Mouse (Mus musculus) liver, embryonic 14.5 days (tissue): ENCODE data around the gene Cdh12.

Experiments used
- CTCF ChIP-seq: IDR thresholded peaks from 2 replicates; pipeline ENCODE4 v1.5.1; 2016; ENCODE audit warnings: antibody characterized with exemption, low read depth, control low read depth
- EP300 ChIP-seq: IDR thresholded peaks from 2 replicates; pipeline ENCODE4 v1.6.1; 2016; ENCODE audit warnings: antibody characterized with exemption, low read depth

- TF ChIP-seq CTCF = no peak
- no peak for TF ChIP-seq EP300
These were observed 956.1 kb downstream of the Cdh12 start for GRCm38 (mm10) chr15:21405196-21405595.
